Mouse (Mus musculus): ENCODE data around the gene Msi1.
A peak's percentile ranks its signal among the peaks of the same experiment; 100 is the strongest.
"Not testable (repeated sequence)": the region's sequence is repeated elsewhere in the genome, so short reads cannot be mapped to it uniquely, and the experiment has no call there.

Msi1 gene

GRCm38 (mm10) chr5:115434280-115434852 is 5.0 kb downstream of the Msi1 start:
- no peak for DNase-seq

GRCm38 (mm10) chr5:115434853-115435754 is 5.7 kb downstream of the Msi1 start:
- no peak for DNase-seq

GRCm38 (mm10) chr5:115435755-115436379 is 6.5 kb downstream of the Msi1 start:
- no peak for DNase-seq

- peak; percentile 86 for DNase-seq
Measured at GRCm38 (mm10) chr5:115436421-115437124, 7.2 kb downstream of the Msi1 start.

- DNase-seq = no peak
Measured at GRCm38 (mm10) chr5:115437242-115437944, 8.0 kb downstream of the Msi1 start.

- DNase-seq = no peak
Measured at GRCm38 (mm10) chr5:115437945-115438315, 8.5 kb downstream of the Msi1 start.

- DNase-seq = no peak
Measured at GRCm38 (mm10) chr5:115438667-115439066, 9.3 kb downstream of the Msi1 start.

- DNase-seq = peak; percentile 67
Measured at GRCm38 (mm10) chr5:115441205-115441849, 11.9 kb downstream of the Msi1 start.

GRCm38 (mm10) chr5:115442663-115443062 is 13.3 kb downstream of the Msi1 start:
- not testable (repeated sequence) for DNase-seq

- no peak for DNase-seq
Measured at GRCm38 (mm10) chr5:115444130-115444529, 14.7 kb downstream of the Msi1 start.

GRCm38 (mm10) chr5:115447108-115447507 is 17.7 kb downstream of the Msi1 start:
- no peak for DNase-seq

- no peak for DNase-seq
Measured at GRCm38 (mm10) chr5:115449247-115449646, 19.8 kb downstream of the Msi1 start.

- no peak for DNase-seq
Measured at GRCm38 (mm10) chr5:115450410-115451317, 21.3 kb downstream of the Msi1 start.

- no peak for DNase-seq
Measured at GRCm38 (mm10) chr5:115454422-115455090, 25.2 kb downstream of the Msi1 start.

GRCm38 (mm10) chr5:115455838-115456237 is 26.4 kb downstream of the Msi1 start:
- DNase-seq = no peak

GRCm38 (mm10) chr5:115458918-115459317 is 29.5 kb downstream of the Msi1 start:
- no peak for DNase-seq

- DNase-seq = no peak
Measured at GRCm38 (mm10) chr5:115464408-115465115, 35.2 kb downstream of the Msi1 start.

- DNase-seq = no peak
Measured at GRCm38 (mm10) chr5:115465642-115466420, 36.4 kb downstream of the Msi1 start, which contains the start of gene Pla2g1b. Gene Pla2g1b (plus strand): TSS chr5:115466262.

- DNase-seq = no peak
Measured at GRCm38 (mm10) chr5:115469791-115470190, 40.4 kb downstream of the Msi1 start.

Measured in cerebellum, adult 11-12 months (tissue).